Mouse (Mus musculus) CH12.LX (cell line): ENCODE measurements around the gene Hist1h3g.

Experiments
- CTCF ChIP-seq, 2 experiments: IDR thresholded peaks in 1 of 2; conservative IDR thresholded peaks in 1 of 2; 2 replicates each; pipeline ENCODE4 v1.5.1; 2011 to 2012; ENCODE audit warnings: low read depth in 2 of 2, low read length in 2 of 2, improper control_type of control experiment in 1 of 2, inconsistent platforms in 1 of 2, mild to moderate bottlenecking in 1 of 2, moderate library complexity in 1 of 2
- EP300 ChIP-seq: IDR thresholded peaks from 2 replicates; pipeline ENCODE4 v1.6.1; 2011; ENCODE audit warnings: low read length, improper control_type of control experiment
- HCFC1 ChIP-seq: IDR thresholded peaks from 2 replicates; pipeline ENCODE4 v1.6.1; 2012; ENCODE audit warnings: low read depth, mild to moderate bottlenecking, inconsistent platforms, low read length, improper control_type of control experiment
- KAT2A ChIP-seq: IDR thresholded peaks from 2 replicates; pipeline ENCODE4 v1.6.1; 2012; ENCODE audit warnings: low read length, improper control_type of control experiment, inconsistent platforms; ENCODE audit not compliant: insufficient replicate concordance
- MAFK ChIP-seq: IDR thresholded peaks from 2 replicates; pipeline ENCODE4 v1.6.1; 2011; ENCODE audit warnings: low read length, improper control_type of control experiment; ENCODE audit not compliant: insufficient replicate concordance
- MYC ChIP-seq: IDR thresholded peaks from 2 replicates; pipeline ENCODE4 v1.6.1; 2011; ENCODE audit warnings: low read depth, mild to moderate bottlenecking, improper control_type of control experiment, low read length
- NRF1 ChIP-seq: IDR thresholded peaks from 2 replicates; pipeline ENCODE4 v1.6.1; 2014; ENCODE audit warnings: low read depth, mild to moderate bottlenecking, inconsistent platforms, low read length, improper control_type of control experiment, moderate library complexity
- POLR2A ChIP-seq: IDR thresholded peaks from 2 replicates; pipeline ENCODE4 v1.6.1; 2011; ENCODE audit warnings: low read depth, mild to moderate bottlenecking, improper control_type of control experiment, low read length
- POLR2AphosphoS2 ChIP-seq: IDR thresholded peaks from 2 replicates; pipeline ENCODE4 v1.6.1; 2011; ENCODE audit warnings: low read depth, low read length, improper control_type of control experiment
- RAD21 ChIP-seq: IDR thresholded peaks from 2 replicates; pipeline ENCODE4 v1.6.1; 2011; ENCODE audit warnings: low read depth, mild to moderate bottlenecking, low read length, improper control_type of control experiment, moderate library complexity
- RCOR1 ChIP-seq: conservative IDR thresholded peaks from 2 replicates; pipeline ENCODE4 v1.6.1; 2012; ENCODE audit warnings: low read depth, mild to moderate bottlenecking, inconsistent platforms, low read length, improper control_type of control experiment
- SMC3 ChIP-seq: IDR thresholded peaks from 2 replicates; pipeline ENCODE4 v1.6.1; 2011; ENCODE audit warnings: low read depth, low read length, improper control_type of control experiment
- TCF12 ChIP-seq: IDR thresholded peaks from 2 replicates; pipeline ENCODE4 v1.6.1; 2014; ENCODE audit warnings: low read depth, mild to moderate bottlenecking, inconsistent platforms, low read length, improper control_type of control experiment
- ZC3H11A ChIP-seq: IDR thresholded peaks from 2 replicates; pipeline ENCODE4 v1.6.1; 2012; ENCODE audit warnings: low read depth, mild to moderate bottlenecking, inconsistent platforms, low read length, improper control_type of control experiment

DNA sequence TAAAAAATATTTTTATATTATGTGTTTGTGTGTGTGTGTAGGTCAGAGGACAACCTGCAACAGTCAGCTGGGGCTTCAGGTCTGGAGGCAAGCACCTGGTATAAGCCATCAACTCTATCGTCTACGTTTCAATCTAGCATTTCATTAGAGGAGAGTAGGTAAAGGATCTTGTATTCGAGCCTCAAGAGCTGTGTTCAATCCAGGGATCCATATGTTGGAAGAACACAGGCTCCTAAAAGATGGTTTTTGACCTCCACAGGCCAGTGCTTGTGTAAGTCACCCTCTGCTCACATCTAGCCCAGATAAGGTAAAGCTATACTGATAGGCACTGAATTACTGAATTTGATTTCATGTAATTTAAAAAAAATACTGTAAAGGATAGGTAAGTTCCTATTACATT lies 21.7 kb downstream of the Hist1h3g start:
- TF ChIP-seq HCFC1 (no peak), CTCF (conservative IDR thresholded peaks at IDR 0.05 in 1 of 2, IDR thresholded peaks at IDR 0.05 in 1 of 2; ENCODE audit: low read depth in 2 of 2, low read length in 2 of 2) (no peak), ZC3H11A (no peak), POLR2AphosphoS2 (no peak), NRF1 (no peak), RCOR1 (no peak), RAD21 (no peak), SMC3 (no peak), KAT2A (no peak), POLR2A (no peak), MAFK (no peak), TCF12 (no peak), EP300 (no peak), MYC (no peak)
